Mouse (Mus musculus) ES-Bruce4 (cell line): ENCODE data around the gene Tsen2.

Experiments
- CTCF ChIP-seq: IDR thresholded peaks from one replicate; pipeline ENCODE4 v1.8.1; 2011; ENCODE audit warnings: low read depth, low read length
- EP300 ChIP-seq: IDR thresholded peaks from 2 replicates; pipeline ENCODE4 v1.6.1; 2011; ENCODE audit warnings: low read depth, low read length; ENCODE audit not compliant: insufficient read depth
- POLR2A ChIP-seq: IDR thresholded peaks from one replicate; pipeline ENCODE4 v1.8.1; 2011; ENCODE audit warnings: low read length; ENCODE audit not compliant: insufficient read depth

GRCm38 (mm10) chr6:115506425-115506824, 38.0 kb upstream of the Tsen2 start:
- no peak for TF ChIP-seq POLR2A
- no peak for TF ChIP-seq CTCF
- no peak for TF ChIP-seq EP300
